Mouse (Mus musculus): ENCODE data around the gene Apof.
A peak's percentile ranks its signal among the peaks of the same experiment; 100 is the strongest.
"Not testable (repeated sequence)": the region's sequence is repeated elsewhere in the genome, so short reads cannot be mapped to it uniquely, and the experiment has no call there.

The Apof gene

DNA sequence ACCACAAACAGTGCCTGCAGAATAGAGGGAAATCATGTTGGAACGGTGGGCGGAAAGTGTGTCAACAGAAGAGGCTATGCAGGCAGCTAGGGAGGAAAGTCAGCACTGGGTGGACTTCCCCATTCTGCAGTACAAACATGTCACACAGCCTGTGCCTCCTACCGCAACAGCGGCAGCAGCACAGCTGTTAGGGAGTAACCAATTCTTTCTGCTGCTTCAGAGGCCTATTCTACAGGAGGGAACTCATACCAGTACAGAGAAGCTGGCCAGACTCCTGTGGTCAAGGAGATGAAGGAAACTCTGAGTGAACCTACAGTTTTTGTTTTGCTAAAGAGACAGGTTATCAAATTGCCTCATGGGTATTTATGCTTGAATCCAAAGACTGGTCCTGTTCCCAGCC, 9.5 kb upstream of the Apof start:
- peak; percentile 44 for DNase-seq (ENCODE audit: low read depth, low spot score)

- no peak for DNase-seq (ENCODE audit: low read depth, low spot score)
Measured at GRCm38 (mm10) chr10:128259946-128260345, 8.5 kb upstream of the Apof start.

DNA sequence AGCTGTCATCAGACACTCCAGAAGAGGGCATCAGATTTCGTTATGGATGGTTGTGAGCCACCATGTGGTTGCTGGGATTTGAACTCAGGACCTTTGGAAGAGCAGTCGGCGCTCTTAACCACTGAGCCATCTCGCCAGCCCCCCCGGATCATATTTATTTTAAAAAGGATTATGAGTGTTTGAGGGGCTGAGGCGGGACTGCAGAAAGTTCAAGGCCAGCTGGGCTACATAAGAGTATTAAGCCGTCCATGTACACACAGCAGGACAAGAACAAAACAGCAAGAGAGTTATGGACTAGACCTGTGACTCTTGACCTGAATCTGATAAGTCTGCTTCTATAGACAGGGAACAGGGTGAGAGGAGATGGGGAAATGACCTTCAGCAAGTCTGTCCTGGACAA, 8.1 kb upstream of the Apof start:
- DNase-seq (ENCODE audit: low read depth, low spot score), result not testable (repeated sequence)

GRCm38 (mm10) chr10:128262300-128262699, 6.2 kb upstream of the Apof start:
- DNase-seq (ENCODE audit: low read depth, low spot score), result no peak

- DNase-seq (ENCODE audit: low read depth, low spot score), result no peak
Measured at GRCm38 (mm10) chr10:128263393-128264310, 4.8 kb upstream of the Apof start.

DNA sequence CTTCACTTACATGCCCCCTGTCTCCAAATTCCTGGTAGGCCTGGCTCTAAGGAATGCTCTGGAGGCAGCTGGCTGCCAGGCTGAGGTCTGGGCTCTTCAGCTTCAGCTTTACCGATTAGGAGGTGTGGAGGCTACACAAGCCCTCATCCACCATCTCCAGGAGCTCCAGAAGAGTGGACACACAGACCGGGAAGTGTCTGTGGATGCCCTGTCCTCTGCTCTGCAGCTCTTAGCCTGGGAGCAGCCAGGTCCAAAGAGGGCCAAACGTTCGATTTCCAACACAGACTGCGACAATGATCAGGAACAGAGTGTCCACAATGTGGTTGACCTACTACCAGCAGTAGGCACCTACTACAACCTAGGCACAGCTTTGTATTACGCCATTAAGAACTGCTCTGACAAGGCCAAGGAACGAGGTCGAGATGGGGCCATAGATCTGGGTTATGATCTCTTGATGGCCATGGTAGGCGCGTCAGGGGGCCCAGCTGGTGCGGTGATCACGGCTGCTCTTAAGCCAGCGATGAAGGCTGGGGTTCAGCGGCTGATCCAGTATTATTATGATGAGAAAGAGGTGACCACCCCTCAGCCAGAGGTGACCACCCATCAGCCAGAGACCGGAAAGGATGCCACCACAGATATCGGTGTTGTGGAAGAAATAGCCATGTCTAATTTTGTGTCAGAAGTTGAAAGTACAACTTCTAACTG, 887 bp downstream of the Apof start:
- DNase-seq (ENCODE audit: low read depth, low spot score), result no peak

DNA sequence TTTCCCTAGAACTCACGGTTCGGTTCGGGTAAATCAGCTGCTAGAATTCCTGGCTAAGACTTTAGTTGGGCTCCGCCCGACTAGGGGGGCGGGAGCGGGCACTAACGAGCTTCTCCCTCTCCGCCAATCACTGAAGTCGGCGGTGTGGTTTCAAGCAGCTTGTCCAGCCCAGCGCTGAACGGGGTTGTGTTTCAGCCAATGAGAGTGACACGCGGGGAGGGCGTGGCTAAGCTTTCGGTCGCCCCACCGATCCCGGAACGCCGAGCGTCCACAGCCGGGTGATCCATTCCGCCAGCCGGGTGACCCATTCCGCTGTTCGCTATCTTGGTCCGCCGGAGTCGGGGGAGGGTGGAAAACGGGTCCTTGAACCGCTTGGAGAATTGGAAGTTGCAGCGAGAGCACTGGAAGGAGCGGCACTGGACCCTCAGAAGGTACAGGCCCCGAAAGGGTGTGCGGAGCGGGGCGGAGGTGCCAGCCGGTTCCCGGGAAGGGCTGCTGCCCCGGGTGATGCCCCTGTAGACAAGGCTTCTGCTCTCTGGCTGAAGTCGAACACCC, 1.9 kb downstream of the Apof start, which contains the start of gene Stat2:
Stat2 (plus strand) TSS at position 273 of the 555 bp plus-strand sequence.
- peak; percentile 97 for DNase-seq (ENCODE audit: low read depth, low spot score)

- no peak for DNase-seq (ENCODE audit: low read depth, low spot score)
Measured at GRCm38 (mm10) chr10:128270866-128271265, 2.4 kb downstream of the Apof start.

GRCm38 (mm10) chr10:128271883-128272282, 3.4 kb downstream of the Apof start:
- no peak for DNase-seq (ENCODE audit: low read depth, low spot score)

DNA sequence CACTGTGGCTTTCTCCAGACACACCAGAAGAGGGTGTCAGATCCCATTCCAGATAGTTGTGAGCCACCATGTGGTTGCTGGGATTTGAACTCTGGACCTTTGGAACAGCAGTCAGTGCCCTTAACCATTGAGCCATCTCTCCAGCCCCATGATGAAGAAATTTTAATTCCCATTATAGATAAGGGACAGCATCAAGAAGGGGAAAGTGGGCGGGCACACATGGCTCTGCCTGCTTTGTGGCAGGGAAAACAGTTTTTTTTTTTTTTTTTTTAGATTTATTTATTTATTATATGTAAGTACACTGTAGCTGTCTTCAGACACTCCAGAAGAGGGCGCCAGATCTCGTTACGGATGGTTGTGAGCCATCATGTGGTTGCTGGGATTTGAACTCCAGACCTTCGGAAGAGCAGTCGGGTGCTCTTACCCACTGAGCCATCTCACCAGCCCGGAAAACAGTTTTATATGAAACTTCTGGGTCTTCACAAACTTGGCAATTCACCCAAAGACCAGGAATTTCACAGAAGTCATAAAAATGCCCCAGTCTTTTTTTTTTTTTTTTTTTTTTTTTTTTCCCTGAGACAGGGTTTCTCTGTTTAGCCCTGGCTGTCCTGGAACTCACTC, 4.5 kb downstream of the Apof start:
- DNase-seq (ENCODE audit: low read depth, low spot score), result not testable (repeated sequence)

DNA sequence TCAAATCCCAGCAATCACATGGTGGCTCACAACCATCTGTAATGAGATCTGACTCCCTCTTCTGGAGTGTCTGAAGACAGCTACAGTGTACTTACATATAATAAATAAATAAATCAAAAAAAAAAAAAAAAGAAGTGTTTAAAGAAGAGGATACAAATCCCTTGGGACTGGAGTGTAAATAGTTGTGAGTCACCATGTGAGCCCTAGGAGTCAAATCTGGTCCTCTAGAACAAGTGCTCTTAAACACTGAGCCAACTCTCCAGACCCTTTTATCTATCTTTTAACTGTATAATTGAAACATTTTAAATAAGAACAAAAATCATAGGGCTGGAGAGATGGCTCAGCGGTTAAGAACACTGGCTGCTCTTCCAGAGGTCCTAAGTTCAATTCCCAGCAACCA, 6.9 kb downstream of the Apof start:
- DNase-seq (ENCODE audit: low read depth, low spot score), result not testable (repeated sequence)

DNA sequence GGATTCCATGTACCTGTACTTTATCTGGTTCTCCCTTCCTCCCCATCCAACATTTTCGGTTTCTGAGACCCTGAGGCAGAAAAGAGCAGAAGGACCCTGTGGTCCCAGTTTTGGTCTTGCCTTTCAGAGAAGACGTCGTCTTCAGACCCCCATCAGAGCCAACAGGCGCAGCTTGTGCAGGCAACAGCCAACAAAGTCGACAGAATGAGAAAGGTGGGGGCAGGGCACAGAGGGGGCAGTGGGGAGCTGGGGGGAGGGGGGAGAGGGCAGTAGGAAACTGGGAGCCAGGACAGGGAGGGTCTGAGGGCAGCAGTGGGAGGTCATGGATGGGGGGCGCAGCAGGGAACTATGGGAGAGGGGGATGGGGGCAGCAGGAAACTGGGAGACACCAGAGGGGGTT, 9.7 kb downstream of the Apof start:
- no peak for DNase-seq (ENCODE audit: low read depth, low spot score)

DNA sequence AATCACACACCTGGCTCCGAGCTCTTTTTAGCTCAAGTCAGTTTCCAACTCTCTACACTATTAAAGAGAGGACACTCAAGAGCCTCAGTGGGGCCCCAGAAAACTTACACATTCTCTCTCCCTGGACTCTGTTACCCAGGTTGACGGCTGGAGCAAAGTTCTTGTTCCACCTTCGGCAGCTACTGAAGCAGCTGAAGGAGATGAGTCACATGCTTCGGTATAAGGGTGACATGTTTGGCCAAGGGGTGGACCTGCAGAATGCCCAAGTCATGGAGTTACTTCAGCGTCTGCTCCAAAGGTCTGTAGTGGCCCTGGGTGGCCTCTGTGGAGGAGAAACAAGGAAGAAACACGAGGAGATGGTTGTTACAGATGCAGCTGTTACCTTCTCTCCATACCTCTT, 12.5 kb downstream of the Apof start:
- no peak for DNase-seq (ENCODE audit: low read depth, low spot score)

DNA sequence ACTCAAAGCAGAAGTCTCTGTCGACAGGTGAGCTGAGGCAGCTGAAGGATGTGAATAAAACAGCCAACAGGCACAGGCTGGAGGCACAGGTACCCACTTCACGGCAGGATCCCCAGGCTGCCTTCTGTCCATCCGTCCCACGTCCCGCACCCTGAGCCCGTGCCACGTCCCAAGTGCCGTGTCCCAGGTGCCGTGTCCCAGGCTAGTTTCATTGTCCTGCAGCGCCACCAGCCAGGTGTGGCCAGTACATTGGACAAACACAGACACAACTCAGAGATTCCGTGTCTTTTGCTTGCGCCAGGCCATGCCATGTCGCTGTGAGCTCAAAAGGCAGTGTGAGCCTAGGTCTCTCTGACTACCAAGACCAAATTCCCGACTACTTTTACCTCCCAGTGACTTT, 13.2 kb downstream of the Apof start:
- DNase-seq (ENCODE audit: low read depth, low spot score), result no peak

- no peak for DNase-seq (ENCODE audit: low read depth, low spot score)
Measured at GRCm38 (mm10) chr10:128282886-128283450, 14.5 kb downstream of the Apof start.

DNA sequence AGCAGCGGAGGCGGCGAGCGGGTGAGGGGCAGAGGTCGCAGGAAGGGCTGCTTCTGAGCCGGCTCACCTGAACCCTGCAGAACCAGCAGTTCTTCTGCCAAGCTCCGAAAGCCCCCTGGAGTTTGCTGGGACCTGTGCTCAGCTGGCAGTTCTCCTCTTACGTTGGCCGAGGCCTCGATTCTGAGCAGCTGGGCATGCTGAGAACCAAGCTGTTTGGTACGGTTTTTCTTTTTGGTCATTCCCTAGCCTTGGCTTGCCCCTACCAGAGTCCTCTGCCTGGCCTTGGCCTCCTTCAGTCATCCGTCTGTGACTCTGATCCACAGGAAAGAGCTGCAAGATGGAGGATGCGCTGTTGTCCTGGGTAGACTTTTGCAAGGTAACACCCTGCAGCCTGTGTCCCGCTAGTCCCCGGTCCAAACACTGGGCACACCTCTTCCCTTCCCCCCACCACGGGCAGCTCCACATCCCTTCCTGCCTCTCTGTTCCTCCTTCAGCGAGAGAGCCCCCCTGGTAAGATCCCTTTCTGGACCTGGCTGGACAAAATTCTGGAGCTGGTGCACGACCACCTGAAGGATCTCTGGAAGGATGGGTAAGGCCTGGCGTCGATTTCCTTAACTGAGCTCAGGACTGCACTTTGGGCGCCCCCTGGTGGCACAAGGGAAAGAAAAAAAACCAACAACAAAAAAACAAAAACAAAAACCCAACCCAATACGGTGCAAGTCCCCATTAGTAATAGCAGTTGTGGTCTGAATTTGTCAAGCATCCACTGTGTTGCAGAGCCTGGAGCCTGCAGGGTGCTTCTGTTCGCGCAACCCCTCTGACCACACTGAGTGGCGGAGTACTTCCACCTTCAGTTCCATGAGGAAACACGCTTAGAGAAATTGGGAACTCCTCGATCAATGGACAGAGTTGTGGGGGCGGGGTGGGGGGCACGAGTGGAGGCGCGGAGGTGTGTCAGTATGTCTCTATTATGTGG, 15.4 kb downstream of the Apof start:
- DNase-seq (ENCODE audit: low read depth, low spot score), result peak; percentile 32

GRCm38 (mm10) chr10:128290594-128290993, 22.1 kb downstream of the Apof start:
- peak; percentile 49 for DNase-seq (ENCODE audit: low read depth, low spot score)

DNA sequence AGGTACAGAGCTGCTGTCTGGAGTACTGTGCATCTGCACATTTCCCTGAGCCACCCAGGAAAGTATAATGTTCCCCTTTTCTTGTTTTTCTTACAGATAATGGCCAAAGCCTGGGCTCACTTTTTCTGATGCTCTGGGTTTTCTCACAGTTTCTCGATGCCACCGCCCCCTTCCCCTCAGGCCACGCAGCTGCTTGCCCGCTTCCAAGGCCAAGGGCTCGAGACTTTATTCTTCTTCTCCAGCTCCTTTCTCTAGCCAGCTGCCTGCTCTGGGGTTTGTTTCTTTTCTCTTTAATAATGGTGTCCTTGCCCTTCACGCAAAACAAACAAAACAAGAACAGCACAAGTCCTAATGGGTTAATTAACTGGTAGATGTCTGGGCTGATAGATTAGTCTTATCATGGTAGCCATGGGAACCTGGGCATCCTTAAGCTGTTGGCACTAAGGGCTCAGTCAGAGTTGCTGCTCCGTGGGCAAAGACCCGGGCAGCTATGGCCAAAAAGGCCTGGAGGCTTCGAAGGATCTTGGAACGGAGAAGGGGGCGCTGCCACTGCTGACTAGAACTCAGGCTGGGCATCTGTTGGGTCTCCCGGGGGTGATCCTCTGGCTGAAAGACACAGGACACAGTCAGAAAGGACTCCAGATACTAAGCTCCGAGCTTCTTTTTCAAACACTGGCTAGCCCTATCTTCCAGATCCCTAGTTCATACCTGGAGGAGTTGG, 28.1 kb downstream of the Apof start:
- DNase-seq (ENCODE audit: low read depth, low spot score), result no peak

DNA sequence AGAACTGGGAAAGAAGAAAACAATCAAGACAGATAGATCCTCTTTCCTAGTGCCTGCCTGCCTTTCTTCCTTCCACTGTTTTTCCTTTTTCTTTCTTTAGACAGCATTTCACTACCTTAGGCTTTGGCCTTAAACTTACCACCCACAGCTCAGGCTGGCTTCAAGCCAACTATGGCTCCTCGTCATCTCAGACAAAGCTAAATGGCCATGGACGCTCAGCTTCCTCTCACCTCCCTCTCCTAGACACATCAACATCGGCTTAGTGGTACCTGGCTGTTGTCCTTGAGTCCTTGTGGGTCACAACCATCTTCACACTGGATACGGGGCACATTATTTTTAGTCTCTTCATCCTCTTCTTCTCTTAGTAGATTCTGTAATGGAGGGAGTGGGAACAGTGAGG, 28.8 kb downstream of the Apof start:
- DNase-seq (ENCODE audit: low read depth, low spot score), result no peak

DNA sequence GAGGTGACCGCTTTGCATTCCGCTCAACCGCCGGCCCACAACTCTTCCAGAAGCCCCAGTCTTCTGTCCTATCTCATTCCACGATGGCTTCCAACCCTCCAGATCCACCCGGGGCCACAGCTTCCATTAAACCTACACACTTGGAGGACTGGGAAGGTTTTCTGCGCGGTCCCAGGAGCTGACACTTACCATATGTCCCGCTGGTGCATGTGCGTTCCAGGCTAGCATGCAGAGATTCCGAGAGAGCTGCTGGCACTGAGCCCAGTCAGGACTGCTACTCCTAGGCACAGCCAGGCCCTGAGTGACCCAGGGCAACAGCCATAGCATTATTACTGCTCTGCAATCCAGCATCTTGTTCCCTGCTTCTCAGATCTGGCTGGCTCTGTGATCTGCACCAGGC, 29.2 kb downstream of the Apof start:
- no peak for DNase-seq (ENCODE audit: low read depth, low spot score)

Data from skeletal muscle tissue, adult 2 months (tissue).